Mouse (Mus musculus) heart, adult 9 months (tissue): ENCODE data around the gene Fbxw2.
"Not testable (repeated sequence)": the region's sequence is repeated elsewhere in the genome, so short reads cannot be mapped to it uniquely, and the experiment has no call there.

Experiments
- DNase-seq, 2 experiments: peaks; one replicate each; pipeline ENCODE4 v3.0.0; 2022; ENCODE audit warnings: low spot score in 2 of 2

Fbxw2 gene

GRCm38 (mm10) chr2:34825827-34826459 lies at the start of gene Fbxw2:
Gene Fbxw2, minus strand, starts transcription at chr2:34826311.
- peak; percentile 91 for DNase-seq

- no peak for DNase-seq
These were observed 48.8 kb upstream of the Fbxw2 start, which contains the start of gene Psmd5 for GRCm38 (mm10) chr2:34874816-34875345. Gene Psmd5, minus strand, starts transcription at chr2:34874968.

GRCm38 (mm10) chr2:34874271-34874670 lies 48.2 kb upstream of the Fbxw2 start, which contains the start of gene Cutal:
Gene Cutal, plus strand, starts transcription at chr2:34874396.
- DNase-seq: no peak

- DNase-seq: peak; percentile 95 to 96
These were observed 44.7 kb upstream of the Fbxw2 start for GRCm38 (mm10) chr2:34870520-34871474.

GRCm38 (mm10) chr2:34869680-34870079 lies 43.6 kb upstream of the Fbxw2 start:
- DNase-seq: no peak

GRCm38 (mm10) chr2:34857728-34858127 lies 31.6 kb upstream of the Fbxw2 start:
- no peak for DNase-seq

GRCm38 (mm10) chr2:34855265-34855664 lies 29.2 kb upstream of the Fbxw2 start:
- DNase-seq: no peak

GRCm38 (mm10) chr2:34847702-34848101 lies 21.6 kb upstream of the Fbxw2 start:
- DNase-seq: no peak

GRCm38 (mm10) chr2:34843211-34843939 lies 17.3 kb upstream of the Fbxw2 start:
- peak; percentile 80 to 83 for DNase-seq

- no peak for DNase-seq
These were observed 15.6 kb upstream of the Fbxw2 start for GRCm38 (mm10) chr2:34841706-34842105.

- not testable (repeated sequence) for DNase-seq
These were observed 14.0 kb upstream of the Fbxw2 start for GRCm38 (mm10) chr2:34840143-34840542.

- no peak for DNase-seq
These were observed 9.6 kb upstream of the Fbxw2 start for GRCm38 (mm10) chr2:34835669-34836068.

- no peak for DNase-seq
These were observed 7.5 kb upstream of the Fbxw2 start for GRCm38 (mm10) chr2:34833624-34834023.

- not testable (repeated sequence) for DNase-seq
These were observed 6.8 kb upstream of the Fbxw2 start, which contains the start of gene Gm34653 for GRCm38 (mm10) chr2:34832766-34833457. Gene Gm34653, plus strand, starts transcription at chr2:34833007.

GRCm38 (mm10) chr2:34830066-34830465 lies 4.0 kb upstream of the Fbxw2 start:
- not testable (repeated sequence) for DNase-seq

- no peak for DNase-seq
These were observed 1.9 kb upstream of the Fbxw2 start for GRCm38 (mm10) chr2:34828026-34828425.

- DNase-seq: no peak
These were observed 1.5 kb upstream of the Fbxw2 start for GRCm38 (mm10) chr2:34827591-34827990.

GRCm38 (mm10) chr2:34826460-34827231 lies 535 bp upstream of the Fbxw2 start:
- no peak for DNase-seq

GRCm38 (mm10) chr2:34818492-34818891 lies 7.6 kb downstream of the Fbxw2 start:
- DNase-seq: no peak

GRCm38 (mm10) chr2:34815893-34816292 lies 10.2 kb downstream of the Fbxw2 start:
- DNase-seq: not testable (repeated sequence)
